Mouse (Mus musculus) cerebellum, adult 11 months (tissue): Measurements from ENCODE around the gene Nup210l.

Source experiments
- DNase-seq: peaks from one replicate; pipeline ENCODE4 v3.0.0; 2022

Nup210l gene

DNA sequence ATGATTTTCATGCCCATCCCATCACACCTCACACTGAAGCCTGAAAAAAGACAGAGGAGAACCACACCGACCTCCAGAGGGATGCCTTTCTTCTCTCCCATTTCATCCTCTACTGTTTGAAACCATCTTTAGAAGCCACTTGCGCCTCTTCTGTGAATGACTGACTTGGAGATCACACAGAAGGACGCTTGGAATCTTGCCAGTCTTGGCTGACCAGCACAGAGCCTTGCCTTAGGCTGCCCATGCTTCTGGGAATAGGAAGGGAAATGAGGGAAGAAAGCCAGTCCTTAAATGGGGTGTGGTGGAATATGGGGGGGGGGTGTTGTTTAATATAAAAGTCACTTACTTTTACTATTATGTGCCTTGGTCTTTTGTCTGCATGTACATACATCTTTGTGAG, 79.6 kb downstream of the Nup210l start:
- DNase-seq, result no peak

DNA sequence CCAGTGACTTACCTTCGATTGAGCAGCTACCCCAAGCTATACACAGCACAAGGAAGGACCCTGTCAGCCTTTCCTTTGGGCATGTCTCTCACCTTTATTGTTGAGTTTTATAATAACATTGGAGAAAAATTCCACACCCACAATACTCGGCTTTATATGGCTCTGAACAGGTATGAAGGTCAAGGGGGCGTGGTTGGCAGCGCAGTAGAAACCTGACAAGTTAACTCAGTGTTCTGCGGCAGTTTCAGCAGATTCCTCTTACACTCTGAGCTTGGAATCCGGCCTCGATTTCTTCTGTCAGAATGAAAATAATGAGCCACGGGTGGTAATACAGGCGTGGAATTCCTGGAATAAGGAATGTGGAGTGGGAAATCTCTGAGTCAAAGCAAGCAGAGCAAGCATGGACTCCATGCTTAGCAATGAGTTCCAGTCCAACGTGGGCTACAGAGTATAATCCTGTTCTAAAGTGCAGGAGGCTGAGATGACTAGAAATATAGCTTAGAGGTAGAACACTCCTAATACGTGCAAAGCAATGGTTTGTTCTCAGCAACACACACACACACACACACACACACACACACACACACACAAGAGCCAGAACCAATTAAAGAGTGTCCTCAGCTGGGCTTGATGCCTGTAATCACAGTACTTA, 87.1 kb downstream of the Nup210l start:
- DNase-seq, result no peak

DNA sequence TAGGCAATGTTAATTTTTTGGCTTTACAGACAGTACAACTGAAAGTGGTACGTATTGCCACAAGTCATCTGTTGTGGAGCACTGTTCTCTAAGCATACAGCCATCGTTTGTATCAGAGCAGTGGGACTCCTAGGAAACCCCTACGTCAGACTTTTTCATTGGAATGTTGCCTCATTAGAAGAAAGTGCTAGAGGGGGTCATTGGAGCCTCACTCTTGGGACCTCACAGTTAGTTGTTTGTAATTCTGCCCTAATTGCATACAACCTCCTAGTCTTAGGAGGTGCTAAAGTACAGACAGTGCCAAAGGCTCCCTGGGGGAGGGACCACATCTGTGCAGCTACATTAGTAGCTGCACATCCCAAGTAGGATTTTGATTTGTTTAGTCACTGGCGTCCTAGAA, 90.8 kb downstream of the Nup210l start:
- no peak for DNase-seq

DNA sequence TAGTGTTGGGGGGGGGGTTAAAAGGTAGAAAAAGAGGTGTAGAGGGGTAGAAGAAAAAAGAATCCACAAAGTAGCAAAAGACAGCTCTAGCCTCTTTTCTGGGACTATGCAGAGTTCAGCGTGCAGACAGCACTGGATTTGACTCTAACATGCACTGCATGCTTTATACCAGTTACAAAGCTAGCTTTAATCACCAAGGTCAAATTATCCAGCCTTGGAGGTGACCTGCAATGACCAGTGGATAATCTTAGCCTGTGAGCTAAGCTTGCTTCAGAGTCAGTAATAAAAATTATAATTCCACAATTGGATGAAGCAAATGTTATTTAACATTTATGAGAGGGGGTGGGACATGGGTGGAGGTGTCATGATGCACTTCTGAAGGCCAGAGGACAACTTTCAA, 91.7 kb downstream of the Nup210l start:
- DNase-seq, result no peak

DNA sequence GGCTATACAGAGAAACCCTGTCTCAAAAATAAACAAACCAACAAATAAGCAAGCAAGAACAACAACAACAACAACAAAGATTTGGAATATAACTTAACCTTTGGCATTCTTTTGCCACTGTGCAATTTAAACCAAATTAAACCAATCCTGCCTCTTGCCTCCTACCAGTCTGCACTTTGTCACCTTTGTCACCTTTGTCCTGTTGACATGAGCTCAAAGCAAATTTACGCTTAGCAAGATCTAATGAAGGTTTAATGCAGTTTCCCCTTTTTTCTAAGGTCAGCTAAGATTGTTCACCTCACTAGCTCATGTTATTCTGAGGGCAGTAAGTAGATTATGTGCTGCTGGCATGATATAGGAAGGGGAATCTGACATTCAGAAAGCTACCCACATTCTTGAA, 93.6 kb downstream of the Nup210l start:
- no peak for DNase-seq

DNA sequence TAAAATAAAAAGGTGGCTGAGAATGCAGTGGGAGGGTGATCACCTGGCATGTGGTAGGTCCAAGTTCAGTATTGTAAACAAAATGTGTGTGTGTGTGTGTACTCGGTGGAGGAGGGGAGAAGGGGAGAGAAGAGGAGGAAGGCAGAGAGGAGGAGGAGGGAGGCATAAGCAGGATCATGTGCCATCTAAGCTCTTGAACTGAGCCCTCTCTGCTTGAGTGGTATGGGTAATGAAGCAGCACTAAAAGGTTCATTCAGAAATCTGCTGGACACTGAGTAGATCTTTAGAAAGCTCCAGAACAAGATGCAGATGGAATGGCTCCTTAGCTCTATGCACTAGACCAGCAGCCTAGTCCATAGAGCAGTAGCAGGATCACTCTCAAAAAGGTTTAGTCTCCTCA, 99.0 kb downstream of the Nup210l start:
- no peak for DNase-seq

DNA sequence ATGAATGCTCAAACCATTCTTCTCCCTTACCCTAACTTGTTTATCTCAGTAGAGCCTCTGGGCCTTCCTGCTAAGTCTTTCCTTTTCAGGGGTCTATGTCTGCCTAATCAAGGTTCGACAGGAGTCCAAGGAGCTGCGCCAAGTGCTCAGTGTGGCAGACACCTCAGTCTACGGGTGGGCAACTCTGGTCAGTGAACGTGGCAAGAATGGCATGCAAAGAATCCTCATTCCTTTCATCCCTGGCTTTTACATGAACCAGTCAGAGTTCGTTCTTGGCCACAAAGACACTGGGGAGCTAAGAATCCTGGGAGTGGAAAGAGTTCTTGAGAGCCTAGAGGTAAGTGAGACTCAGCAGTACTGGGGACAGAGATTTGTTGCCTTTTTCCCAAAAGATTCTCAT, 99.7 kb downstream of the Nup210l start:
- no peak for DNase-seq

DNA sequence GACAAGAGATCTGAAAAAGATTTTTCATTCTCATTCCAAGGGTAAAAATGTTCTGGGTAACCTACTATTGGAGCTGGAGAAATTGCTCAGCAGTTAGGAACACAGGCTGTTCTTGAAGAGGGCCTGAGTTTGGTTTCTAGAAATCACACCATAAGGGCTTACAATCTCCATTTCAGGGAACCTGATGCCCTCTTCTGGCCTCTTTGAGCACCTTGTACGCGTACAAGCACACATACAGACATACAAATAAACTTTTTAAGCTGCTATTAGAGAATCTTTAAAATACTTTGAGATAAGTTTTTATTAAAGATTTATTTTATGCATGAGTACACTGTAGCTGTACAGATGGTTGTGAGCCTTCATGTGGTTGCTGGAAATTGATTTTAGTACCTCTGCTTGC, 100.7 kb downstream of the Nup210l start:
- no peak for DNase-seq

DNA sequence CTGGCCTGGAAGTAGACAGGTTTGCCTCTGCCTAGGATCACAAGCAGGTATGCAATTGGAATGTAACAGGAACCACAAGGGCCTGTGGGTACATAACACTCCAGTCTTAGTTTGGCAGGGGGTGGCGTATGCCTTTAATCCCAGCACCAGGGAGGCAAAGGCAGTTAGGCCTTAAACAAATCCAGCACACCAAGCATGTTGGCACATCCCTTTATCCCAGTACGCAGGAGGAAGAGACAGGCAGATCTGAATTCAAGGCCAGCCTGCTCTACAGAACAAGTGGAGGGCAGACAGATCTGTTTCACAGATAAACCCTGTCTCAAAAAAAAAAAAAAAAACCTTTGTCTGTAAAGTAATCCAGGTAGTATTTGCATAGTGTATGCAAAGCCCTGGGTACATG, 104.7 kb downstream of the Nup210l start:
- no peak for DNase-seq

DNA sequence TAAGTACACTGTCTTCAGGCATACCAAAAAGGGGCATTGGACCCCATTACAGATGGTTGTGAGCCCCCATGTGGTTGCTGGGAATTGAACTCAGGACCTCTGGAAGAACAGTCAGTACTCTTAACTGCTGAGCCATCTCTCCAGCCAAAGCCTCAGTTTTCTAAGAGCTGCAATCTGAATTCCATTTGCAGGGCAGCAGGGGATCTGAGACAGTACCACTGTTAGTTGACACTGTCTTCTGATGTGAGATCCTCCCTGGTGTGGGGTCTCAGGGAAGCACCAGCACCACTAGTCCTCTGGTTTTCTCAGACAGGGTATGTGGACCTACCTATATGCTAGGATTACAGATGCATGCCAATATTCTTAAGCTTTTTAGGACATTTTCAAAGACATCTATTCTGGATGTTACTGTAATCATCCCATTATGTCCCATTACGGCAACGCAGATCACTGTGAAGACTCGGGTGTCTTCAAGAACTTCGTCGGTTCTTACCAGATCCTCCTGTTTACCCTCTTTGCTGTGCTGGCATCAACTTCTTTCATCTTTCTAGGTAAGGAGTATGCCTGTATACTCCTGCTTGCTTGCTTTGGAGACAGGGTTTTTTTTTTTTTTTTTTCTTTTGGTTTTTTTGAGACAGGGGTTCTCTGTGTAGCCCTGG, 106.1 kb downstream of the Nup210l start:
- no peak for DNase-seq

DNA sequence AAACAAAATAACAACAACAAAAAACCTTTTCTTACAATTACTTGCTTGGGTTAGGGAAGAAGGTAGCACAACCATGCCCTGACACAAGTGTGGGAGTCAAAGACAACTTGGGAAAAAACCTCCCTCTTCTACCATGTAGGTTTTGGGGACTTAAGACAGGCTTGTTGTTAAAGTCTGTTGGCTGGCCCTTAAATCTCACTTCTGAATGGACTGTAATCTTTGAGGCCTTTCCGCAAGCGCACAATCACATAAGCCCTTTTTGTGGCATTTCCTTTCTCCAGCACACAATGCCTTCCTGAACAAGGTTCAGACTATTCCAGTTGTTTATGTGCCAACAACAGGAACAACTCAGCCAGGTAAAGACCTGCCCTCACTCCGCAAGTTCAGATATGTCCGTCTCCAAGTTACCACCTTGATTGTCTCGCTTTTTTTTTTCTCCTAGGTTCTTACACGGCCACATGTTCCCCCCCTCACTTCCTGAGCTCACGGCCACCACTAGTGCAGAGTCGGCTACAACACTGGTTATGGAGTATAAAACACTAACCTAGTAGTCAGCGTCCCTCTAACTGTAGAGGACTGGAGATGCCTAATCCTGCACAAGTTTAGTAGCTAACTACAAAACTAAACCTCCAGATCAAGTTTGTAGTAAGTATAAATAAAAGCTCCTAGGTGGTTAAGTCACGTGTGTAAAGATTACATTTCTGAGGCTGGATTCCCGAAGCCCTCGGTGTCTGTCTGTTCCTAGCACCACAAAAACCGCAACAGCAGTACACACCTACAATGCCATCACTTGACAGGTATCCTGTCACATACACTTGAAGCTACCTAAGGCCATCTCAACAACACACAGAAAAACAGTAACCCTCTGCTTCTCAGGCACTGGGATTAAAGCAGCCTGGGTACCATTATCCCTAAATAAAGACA, 107.8 kb downstream of the Nup210l start:
- DNase-seq, result no peak

DNA sequence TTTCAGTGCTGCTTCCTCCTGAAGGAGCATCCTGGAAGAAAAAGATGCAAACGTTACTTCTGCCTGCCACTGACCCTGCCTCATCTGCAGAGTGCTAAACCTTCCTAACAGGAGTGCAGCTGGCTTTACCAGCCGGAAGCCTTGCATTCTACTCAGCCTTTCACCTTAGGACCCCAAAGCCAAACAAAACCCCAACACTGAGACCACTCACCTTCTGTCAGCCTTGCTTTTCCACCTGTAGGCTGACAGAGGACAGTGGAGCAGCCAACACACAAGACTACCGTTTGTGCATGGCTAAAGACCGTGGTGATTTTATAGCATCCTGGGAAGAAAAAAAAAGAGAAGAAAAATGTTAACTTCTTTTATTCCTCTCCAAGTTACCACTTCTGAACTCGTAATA, 108.8 kb downstream of the Nup210l start:
- DNase-seq, result no peak

DNA sequence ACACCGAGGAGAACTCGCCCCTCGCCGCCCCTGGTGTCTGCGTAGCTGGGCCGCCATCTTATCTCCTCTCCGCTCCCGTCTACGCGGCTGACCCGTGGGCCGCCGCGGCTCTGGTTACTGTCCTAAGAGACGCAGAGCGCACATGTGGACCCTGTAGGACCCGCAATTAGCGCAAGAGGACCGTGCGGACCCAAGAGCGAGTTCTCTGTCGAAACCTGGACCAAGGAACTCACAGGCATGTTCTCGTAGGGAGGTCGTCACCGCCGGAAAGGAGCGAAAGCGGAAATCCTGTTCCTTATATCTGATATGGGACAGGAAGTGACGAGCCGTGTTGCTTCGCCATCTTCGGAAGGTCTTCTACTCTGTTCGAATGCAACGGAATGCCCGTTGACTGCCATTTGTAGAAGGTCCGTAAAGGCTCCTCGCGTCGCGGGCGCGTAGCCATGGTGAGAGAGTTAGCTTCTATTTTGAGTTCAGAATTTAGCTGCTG, 109.5 kb downstream of the Nup210l start, which contains the start of the genes Rps27 and Rab13:
Gene Rps27 (minus strand): TSS at position 275 of the 490 bp plus-strand sequence.
Gene Rab13 (plus strand): TSS at position 319 of the 490 bp plus-strand sequence.
- DNase-seq, result peak; percentile 82

DNA sequence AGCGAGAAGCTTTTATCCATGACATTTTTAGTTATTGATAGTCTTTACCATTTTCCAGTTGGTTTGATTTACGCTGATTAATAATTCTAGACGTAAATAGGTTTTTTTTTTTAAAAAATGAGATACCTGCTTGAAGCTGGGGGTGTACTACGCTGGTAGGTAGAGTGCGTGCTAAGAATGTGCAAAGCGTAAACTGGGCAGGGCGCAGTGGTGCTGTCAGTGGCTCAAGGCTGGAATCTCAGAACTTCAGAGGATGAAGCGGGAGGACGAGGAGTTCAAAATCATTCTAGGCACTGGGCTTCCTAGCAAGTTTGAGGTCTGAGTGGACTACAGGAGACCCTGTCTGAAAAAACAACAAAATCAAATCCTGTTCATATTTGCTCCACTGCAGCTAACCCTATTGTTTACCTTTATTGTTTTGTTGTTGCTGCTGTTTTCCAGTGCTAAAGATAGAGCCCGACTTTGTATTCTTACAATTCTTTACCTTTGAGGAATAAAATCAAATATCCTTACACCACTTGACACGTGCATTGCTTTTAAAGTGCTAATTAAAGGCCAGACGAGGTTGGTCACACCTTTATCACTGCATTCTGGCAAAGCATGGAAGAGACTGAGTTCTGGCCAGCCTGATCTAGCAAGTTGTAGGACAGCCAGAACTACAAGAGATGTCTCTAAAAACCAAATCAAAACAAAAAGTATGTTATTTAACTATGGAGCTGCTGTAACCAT, 110.2 kb downstream of the Nup210l start:
- peak; percentile 25 for DNase-seq

DNA sequence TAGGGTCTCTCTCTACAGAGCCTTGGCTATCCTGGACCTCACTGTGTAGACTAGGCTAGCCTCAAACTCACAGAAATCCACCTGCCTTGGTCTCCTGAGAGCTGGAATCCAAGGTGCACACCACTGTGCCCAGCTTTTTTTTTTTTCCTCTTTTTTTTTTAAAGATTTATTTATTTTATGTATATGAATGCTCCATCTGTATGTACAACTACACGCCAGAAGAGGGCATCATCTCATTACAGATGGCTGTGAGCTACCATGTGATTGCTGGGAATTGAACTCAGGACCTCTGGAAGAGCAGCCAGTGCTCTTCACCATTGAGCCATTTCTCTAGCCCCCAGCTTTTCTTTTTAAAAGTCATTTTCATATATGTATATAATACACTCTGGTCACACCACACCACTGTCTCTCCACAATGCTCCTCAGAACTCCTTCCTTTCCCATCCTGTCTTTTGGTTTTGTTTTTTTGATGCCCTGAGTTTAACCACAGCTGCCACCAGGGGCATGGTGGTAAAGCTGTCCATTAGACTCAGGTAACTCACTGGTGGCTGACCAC, 112.0 kb downstream of the Nup210l start:
- no peak for DNase-seq

DNA sequence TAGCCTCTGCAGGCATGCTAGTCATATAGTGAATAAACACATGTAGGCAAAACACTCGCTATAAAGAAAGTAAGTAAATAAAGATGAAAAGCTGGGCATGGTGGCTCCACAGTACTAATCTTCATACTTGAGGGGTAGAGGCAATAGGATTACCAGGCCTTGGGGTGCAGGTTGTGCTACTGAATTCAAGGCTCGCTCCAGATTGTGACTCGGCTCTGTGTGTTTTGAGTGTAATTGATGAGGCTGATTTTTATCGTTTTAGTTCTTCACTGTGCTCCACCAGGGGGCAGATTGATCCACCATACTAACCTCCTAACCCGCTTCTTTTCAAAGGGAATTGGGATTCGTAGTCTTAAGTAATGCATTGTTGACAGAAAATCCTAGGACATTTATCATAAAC, 116.2 kb downstream of the Nup210l start:
- DNase-seq, result peak; percentile 57

DNA sequence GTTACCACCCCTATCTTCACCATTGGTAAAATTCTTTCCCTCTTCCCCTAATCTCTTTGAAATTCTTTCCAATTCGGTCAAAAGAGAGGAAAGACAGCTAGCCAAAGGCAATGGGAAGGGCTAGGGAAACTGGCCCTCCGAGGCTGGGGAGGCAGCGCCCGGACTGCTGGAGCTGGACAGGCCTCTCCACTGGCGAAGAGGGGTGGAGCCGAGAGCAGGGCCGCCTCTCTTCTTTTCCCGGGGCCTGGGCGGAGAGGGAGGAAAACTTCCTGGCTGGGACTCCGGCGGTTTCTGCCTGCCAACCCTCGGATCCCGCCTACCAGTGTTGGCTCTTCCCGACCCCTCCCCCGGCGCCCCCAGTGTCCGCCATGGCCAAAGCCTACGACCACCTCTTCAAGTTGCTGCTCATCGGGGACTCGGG, 116.6 kb downstream of the Nup210l start:
- peak; percentile 30 for DNase-seq

DNA sequence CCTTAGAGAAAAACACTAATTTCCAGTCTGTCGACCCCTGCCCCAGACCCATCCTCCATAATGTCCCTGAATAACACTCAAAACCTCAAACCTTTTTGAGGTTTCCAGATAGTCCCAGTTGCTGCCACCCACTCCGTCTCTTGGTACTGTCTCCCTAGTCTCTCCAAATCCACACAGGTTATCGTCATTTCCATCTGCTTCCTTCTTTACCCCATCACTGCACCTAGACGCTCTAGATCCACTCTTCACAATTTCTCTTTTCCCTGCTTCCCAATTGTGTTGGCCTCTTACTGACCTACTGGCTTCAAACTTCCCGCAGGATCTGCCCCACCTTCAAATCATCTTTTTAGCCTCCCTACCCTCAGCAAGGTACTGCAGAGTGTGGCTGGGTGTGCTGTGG, 117.2 kb downstream of the Nup210l start:
- no peak for DNase-seq

DNA sequence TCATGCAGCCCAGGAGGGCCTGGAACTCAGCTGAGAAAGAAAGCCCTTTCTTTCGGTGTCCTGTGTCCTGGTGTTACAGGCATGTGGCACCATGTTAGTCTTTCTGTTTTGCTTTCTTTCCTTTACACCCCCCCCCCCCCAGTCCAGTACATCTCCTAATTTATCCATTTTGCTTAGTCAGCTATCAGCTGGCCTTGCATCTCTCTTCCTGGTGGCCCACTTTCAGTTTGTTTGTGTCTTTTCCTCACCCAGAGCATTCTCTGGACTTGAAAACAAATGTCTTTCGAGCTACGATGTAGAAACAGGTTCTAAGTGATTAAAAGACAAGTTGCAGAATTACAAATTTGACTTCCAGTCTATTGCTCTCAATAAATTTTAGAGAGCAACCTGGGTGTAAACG, 118.5 kb downstream of the Nup210l start:
- DNase-seq, result no peak

DNA sequence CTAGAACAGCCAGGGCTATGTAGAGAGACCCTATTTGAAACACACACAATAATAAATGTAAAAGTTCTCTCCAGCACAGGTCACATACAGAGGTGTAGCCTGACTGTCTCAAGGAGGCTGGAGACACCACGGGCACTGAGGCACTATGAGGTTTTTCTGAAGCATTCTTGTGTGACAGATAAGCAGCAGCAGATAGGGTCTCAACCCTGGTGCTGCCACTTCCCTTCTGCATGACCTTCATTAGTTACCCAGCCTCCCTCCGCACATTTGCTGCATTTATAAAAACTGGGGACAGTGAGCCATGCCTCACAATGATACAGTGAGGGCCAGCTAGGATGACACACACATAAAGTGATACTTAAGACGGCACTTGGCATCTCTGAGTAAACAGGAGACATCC, 119.0 kb downstream of the Nup210l start:
- no peak for DNase-seq

DNA sequence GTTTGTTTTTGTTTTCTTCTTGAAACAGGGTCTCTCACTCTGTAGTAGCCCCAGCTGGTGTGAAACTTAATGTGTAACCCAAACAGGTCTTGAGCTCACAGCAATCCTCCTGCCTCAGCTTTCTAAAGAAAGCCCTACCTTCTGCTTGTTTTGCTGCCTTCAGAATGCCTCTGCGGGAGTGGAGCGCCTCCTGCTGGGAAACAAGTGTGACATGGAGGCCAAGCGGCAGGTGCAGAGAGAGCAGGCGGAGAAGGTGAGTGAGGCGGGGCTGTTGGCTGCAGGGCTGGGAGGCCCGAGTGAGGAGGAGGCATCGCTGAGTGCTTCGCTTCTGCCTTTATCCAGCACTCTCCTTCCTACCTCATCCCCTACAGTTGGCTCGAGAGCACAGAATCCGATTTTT, 120.4 kb downstream of the Nup210l start:
- DNase-seq, result no peak

DNA sequence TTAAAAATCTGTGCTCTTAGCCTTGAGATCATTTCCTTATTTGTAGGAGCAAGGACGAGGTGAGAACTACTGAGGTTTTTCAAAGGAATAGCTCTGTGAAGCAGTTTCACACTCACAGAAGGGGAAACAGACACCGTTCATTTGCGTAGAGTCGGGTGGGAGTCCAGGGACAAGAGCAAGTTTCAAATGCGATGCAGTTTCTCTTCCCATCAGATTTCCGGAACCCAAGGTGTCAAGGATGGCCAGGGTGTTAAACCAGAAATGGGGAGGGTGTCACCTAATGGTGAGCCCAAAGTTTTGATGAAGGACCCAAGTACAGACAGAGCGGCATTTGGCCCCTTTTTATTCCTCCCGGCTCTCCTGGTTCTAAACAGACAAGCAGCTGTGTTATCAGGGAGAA, 127.1 kb downstream of the Nup210l start:
- no peak for DNase-seq
